Mouse (Mus musculus) embryo, embryonic 11.5 days (tissue): ENCODE results near the gene Rapgef4.

Source experiments
- DNase-seq: peaks from one replicate; pipeline ENCODE4 v3.0.0-alpha.2; 2012; ENCODE audit warnings: low read depth, low spot score

The Rapgef4 gene

DNA sequence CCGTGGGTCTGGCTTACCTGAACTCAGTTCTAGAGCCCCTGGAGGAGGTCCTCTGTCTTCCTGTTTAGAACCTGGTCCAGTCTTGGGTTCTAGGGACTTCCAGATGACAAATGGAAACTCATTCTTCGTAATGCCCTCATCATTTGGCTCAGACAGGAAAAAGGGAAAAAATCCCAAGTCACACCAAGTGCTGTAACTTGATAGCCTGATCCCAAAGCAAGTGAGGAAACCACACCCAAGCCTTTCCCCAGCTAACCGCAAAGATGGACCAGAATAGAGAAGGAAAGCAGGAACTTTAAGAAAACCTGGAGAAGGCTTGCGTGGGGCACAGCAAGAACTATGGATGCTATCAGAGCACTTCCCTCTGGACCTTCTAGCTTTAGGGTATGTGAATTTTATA, 167.6 kb downstream of the Rapgef4 start:
- no peak for DNase-seq

GRCm38 (mm10) chr2:72149059-72149458, 168.0 kb downstream of the Rapgef4 start:
- DNase-seq, result peak; percentile 40

GRCm38 (mm10) chr2:72151792-72152554, 170.9 kb downstream of the Rapgef4 start:
- DNase-seq, result no peak

DNA sequence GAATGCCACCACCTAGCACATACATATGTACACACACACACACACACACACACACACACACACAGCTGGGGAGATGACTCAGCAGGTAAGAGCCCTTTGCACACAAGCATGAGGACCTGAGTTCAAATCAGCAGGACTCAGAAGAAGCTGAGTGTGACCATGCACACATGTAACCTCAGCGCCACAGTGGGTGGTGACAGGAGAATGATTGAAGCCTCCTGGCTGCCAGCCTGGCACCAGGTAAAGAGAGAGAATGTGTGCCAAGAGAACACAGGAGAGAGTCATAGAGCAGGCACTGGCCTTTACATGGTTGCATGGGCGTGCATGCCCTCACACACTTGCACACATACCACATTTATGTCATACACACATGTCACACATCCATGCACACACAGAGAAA, 171.7 kb downstream of the Rapgef4 start:
- DNase-seq, result no peak

GRCm38 (mm10) chr2:72153851-72154250, 172.8 kb downstream of the Rapgef4 start:
- no peak for DNase-seq

DNA sequence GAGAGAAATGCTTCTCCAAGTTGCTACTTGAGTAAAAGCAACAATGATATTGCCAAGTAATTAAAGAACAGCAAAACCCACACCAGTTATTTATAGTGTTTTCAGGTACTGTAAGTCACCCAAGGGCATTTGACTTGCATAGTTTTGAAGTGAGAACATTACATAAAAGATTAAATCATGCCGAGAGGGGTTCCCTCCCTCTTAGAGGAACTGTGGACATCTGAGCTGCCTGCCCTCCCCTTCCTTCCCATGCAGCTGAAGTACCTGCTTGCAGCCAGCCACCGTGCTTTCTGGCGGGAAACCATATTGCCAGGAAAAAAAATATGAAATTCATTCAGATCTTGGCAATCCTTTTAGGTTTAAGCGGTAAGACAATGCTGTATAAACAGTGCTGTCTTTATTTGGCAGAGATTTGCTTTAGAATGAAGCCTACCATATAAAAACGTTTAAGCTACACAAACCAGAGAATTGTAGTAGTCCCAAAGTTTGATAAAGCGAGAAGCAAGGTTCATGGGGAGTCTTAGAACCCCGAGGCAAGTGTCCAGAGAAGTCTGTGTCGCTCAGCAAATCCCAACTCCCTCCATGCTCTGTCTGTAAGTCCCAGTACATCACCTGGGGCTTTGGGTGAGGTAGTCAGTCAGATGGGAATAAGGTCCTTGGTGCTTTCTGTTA, 174.2 kb downstream of the Rapgef4 start:
- DNase-seq, result no peak

GRCm38 (mm10) chr2:72156484-72156883, 175.4 kb downstream of the Rapgef4 start:
- no peak for DNase-seq

GRCm38 (mm10) chr2:72157561-72157960, 176.5 kb downstream of the Rapgef4 start:
- DNase-seq, result no peak

- no peak for DNase-seq
These were observed 177.0 kb downstream of the Rapgef4 start for GRCm38 (mm10) chr2:72158045-72158444.

DNA sequence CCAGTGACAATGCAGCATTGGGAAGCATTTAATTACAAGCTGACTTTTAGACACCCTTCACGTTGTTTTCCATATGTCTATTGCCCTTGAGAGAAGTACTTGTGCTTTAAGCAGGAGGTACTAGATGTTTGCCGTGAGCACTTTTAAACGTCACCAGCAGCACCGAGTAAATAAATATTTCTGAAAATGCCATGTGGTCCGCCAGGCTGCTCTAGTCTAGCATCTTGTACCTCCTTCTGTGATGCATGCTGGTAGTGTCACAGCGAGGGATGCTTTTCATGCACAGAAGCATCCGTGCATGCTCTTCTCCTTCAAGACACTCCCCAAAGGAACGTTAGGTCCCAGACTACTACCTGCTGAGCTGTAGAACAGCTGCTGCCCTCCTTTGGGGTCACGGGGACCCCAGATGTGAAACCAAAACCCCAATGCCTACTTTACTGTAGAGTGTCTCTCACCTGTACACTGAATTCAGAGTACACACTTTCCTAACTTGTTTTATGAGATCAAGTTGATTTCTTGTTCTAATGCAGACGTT, 177.7 kb downstream of the Rapgef4 start:
- no peak for DNase-seq

DNA sequence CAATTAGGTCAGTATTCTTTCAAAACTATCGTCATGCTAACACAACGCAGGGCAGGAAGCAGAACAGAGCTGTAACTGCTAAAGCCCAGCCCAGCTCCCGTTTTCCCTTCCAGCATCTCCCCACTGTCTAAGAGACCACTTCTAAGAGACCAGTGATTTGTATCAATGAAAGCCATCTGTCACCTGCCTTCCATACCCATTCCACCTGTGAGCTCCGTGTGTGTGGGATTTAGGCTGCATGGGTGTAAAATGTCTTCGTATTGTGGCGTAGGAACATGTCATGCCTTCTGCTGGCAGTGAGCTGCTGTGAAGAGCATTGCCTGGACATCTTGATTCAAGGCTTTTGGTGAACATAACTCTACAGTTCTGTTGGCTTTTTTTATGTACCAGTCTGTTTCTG, 178.2 kb downstream of the Rapgef4 start:
- DNase-seq, result no peak

GRCm38 (mm10) chr2:72165136-72165854, 184.3 kb downstream of the Rapgef4 start:
- no peak for DNase-seq

GRCm38 (mm10) chr2:72169451-72170100, 188.5 kb downstream of the Rapgef4 start:
- no peak for DNase-seq

- no peak for DNase-seq
These were observed 189.5 kb downstream of the Rapgef4 start for GRCm38 (mm10) chr2:72170546-72170945.

GRCm38 (mm10) chr2:72171204-72171603, 190.2 kb downstream of the Rapgef4 start:
- no peak for DNase-seq

DNA sequence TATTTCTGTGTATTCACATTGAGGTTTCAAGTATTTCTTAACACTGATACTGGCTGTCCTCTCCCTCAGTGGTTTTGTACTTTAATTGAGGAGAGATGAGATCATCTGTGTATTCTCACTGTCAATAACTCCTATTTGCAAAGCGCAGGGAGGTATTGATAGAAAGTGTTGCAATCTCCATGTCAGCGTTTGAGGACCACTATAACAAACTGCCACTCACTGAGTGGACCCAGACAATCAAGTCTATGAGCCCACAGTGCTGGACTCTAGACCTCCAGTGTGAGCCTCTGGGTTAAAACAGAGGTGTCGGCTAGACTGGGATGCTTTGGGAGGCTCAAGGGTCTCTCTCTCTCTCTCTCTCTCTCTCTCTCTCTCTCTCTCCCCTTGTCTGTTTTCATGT, 192.0 kb downstream of the Rapgef4 start:
- DNase-seq, result no peak

DNA sequence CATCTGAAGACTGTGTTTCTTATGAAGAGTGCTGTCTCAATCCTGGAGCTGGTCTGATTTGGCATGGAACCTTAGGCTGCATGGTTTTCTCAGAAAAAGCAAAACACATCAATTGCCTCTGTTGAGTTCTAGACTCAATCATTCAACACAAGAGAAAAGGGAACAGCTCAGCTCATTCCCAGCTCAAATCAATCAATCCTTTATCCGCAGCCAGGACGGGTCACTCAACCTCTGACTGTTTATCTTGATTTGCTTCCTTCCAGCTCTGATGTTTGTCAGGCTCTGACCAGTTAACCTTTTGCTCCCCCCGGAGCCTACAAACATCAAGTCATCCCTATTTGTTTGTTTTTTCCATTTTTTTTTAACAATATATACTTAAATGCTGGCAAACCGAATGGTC, 192.8 kb downstream of the Rapgef4 start:
- DNase-seq, result no peak

- no peak for DNase-seq
These were observed 194.5 kb downstream of the Rapgef4 start for GRCm38 (mm10) chr2:72175536-72175935.

- DNase-seq, result no peak
These were observed 194.9 kb downstream of the Rapgef4 start for GRCm38 (mm10) chr2:72175971-72176370.

DNA sequence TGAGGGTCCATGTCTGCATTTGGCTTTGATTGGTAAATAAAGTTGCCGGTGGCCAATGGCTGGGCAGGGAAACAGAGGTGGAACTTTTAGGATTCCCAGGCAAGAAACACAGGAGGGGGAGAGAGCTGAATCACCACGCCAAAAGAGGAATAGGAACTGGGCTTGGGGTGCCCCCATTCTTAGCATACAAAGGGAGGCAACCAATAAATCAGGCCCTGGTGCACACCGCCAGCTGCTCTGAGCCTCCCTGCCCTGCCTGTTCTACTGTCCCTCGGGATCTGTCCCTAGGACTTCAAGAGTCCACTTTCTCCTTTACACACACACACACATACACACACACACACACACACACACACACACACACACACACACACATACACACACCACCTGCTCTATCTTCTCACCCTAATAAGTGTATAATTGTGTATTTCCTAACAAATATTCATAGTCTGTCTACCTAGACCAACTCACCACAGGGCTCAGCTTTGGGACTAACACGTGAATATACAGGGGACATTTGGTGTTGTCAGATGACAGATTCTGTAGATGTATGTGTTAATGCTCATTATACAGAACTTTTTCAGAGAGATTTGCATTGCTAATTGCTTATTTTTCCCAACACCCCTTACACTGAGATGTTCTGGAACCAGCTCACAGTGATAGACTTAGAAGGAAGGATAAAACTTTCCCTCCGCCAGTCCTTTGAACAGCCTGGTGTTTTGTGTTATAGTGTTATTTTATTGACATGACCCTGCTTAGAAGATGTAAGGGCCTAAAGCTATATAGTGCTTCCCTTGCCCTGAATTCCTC, 196.4 kb downstream of the Rapgef4 start:
- DNase-seq, result no peak

DNA sequence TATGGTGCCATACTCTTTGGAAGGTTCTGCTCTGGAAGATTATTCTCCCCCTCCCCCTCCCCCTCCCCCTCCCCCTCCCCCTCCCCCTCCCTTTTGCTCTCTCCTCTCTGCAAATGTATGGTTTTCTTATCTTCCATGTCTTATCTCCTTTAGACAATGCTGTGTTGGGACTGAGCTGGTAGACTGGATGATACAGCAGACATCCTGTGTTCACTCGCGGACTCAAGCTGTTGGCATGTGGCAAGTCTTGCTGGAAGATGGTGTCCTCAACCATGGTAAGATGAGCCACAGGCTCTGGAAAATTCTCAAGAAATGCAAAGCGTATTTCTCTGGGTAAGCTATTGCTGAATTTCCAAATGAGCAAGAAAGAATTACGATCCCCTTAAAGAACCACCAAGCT, 197.0 kb downstream of the Rapgef4 start:
- no peak for DNase-seq
